Comparison of ENCODE assay signal across 10 mouse cellular contexts in the genomic region with DNA sequence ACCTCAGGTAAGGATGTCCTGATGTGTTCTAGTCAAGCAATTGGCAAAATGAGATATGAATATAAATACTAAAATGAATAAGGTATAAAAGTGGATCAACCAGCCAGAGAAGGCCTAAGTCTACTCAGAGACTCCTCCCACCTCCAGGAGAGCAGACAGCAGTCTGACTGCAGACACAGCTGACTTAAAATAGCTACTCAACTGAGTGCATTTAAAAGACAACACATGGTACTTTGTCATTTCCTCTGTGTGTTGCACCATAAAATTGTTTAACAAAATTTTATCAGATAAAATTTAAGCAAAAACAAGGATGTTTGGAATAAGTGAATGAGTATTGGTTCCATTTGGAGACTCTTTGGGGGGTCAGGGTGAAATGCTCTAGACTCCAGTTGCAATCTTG.
DNase-seq lines count a peak whose midpoint lies in the region; ATAC-seq and TF ChIP-seq lines count a peak whose summit lies in the region.
"Had no signal": no experiment of that assay in that cellular context is flagged by ENCODE, and none has a peak within 500 bp of the region (broad histone marks: within the 10 kb centered on the region; RNA-seq: fewer than 3 reads in every experiment).

No protein-coding gene starts in this region.

- H3K36me3 ChIP-seq in heart, adult 2 months (ENCODE audit: control insufficient read depth, insufficient read depth, low read length) = peaks cover 7% of the 10 kb centered on the region; the same call in 1 of the 2 replicates
- H3K36me3 ChIP-seq in ES-E14 (ENCODE audit: control insufficient read depth, insufficient read depth, low read length, poor library complexity, severe bottlenecking) = no peaks in the 10 kb centered on the region
- H3K36me3 ChIP-seq in embryonic facial prominence, embryonic 15.5 days = no peaks in the 10 kb centered on the region

- H3K79me2 ChIP-seq in heart, adult 2 months (replicated peaks; ENCODE audit: control insufficient read depth, insufficient read depth, low read length) = peaks cover 5% of the 10 kb centered on the region; the same call in 1 of the 2 replicates

- H3K27ac ChIP-seq in heart, adult 2 months = peak overlapping the region; percentile 43
- H3K27ac ChIP-seq in layer of hippocampus, adult 2 months = peak overlapping the region; percentile 82
- peak overlapping the region; percentile 81; the same call in 1 of the 2 replicates for H3K27ac ChIP-seq in ES-E14 (ENCODE audit: insufficient read depth, low read depth, low read length, poor library complexity, severe bottlenecking)
- peak overlapping the region; percentile 51; the same call in 1 of the 2 replicates for H3K27ac ChIP-seq in embryonic facial prominence, embryonic 15.5 days (replicated peaks)

- no peak for TF ChIP-seq EP300 in heart, adult 2 months (IDR thresholded peaks at IDR 0.05; ENCODE audit: insufficient read depth, low read depth, low read length)

- H3K4me3 ChIP-seq in heart, adult 2 months = no peak overlapping the region
- H3K4me3 ChIP-seq in layer of hippocampus, adult 2 months = no peak overlapping the region
- H3K4me3 ChIP-seq in ES-E14 (ENCODE audit: insufficient read depth in 1 of 2, low read depth in 1 of 2, low read length in 2 of 2, poor library complexity in 1 of 2, severe bottlenecking in 1 of 2) = no peak overlapping the region
- H3K4me3 ChIP-seq in embryonic facial prominence, embryonic 15.5 days (replicated peaks) = no peak overlapping the region

- intact Hi-C loops in heart, adult 2 months (cut with DNase I) = no loop called here

- no peak for DNase-seq in heart, adult 2 months
- DNase-seq in heart, postnatal 4 days = no peak
- no peak for DNase-seq in layer of hippocampus, adult 2 months (ENCODE audit: low spot score in 2 of 2)
- no peak for DNase-seq in layer of hippocampus, adult 8-10 months (ENCODE audit: low spot score in 2 of 2)
- DNase-seq in ES-E14 (ENCODE audit: low read depth, low spot score) = no peak
- no peak for DNase-seq in embryo, embryonic 11 days
- DNase-seq in thymus, adult 18-20 months = no peak
- DNase-seq: thymus, postnatal 4 days had no signal

- H3K9me3 ChIP-seq in ES-E14 (ENCODE audit: control insufficient read depth, insufficient read depth, low read depth, low read length) = no peaks in the 10 kb centered on the region
- no peaks in the 10 kb centered on the region for H3K9me3 ChIP-seq in embryonic facial prominence, embryonic 15.5 days (replicated peaks)

- in situ Hi-C loops in ES-E14 (cut with MboI; ENCODE audit: low sequenced_read_pairs in 2 of 2, unreplicated experiment in 2 of 2) = no loop called here

- no peak for TF ChIP-seq CTCF in heart, adult 2 months (IDR thresholded peaks at IDR 0.05)
- TF ChIP-seq CTCF in layer of hippocampus, adult 2 months (conservative IDR thresholded peaks at IDR 0.05) = no peak

- no peak for ATAC-seq in embryonic facial prominence, embryonic 15.5 days (ENCODE audit: insufficient number of reproducible peaks, low FRiP score, low TSS enrichment, low read depth)

- H3K4me2 ChIP-seq in embryonic facial prominence, embryonic 15.5 days (replicated peaks) = no peak overlapping the region

- H3K9ac ChIP-seq in heart, adult 2 months (ENCODE audit: low read depth, low read length) = no peak overlapping the region
- H3K9ac ChIP-seq in ES-E14 (ENCODE audit: insufficient read depth, low read depth, low read length, poor library complexity, severe bottlenecking) = no peak overlapping the region
- no peak overlapping the region for H3K9ac ChIP-seq in embryonic facial prominence, embryonic 15.5 days

- no peak for TF ChIP-seq POLR2A in heart, adult 2 months (IDR thresholded peaks at IDR 0.05; ENCODE audit: insufficient read depth, low read depth, low read length)

- H3K4me1 ChIP-seq in heart, adult 2 months (ENCODE audit: control insufficient read depth, insufficient read depth, low read length) = peaks cover 11% of the 10 kb centered on the region
- H3K4me1 ChIP-seq in ES-E14 (ENCODE audit: control insufficient read depth in 2 of 2, insufficient read depth in 2 of 2, low read length in 2 of 2, poor library complexity in 1 of 2) = peaks cover 20 to 29% of the 10 kb centered on the region in 2 experiments
- peaks cover 14% of the 10 kb centered on the region; the same call in 1 of the 2 replicates for H3K4me1 ChIP-seq in embryonic facial prominence, embryonic 15.5 days

- no peaks in the 10 kb centered on the region for H3K27me3 ChIP-seq in heart, adult 2 months (ENCODE audit: control insufficient read depth, insufficient read depth, low read length)
- H3K27me3 ChIP-seq in embryonic facial prominence, embryonic 15.5 days = no peaks in the 10 kb centered on the region
- H3K27me3 ChIP-seq: CH12.LX had no signal

TF ChIP-seq in ES-E14, 5 proteins besides CTCF, POLR2A, EP300 and RAD21:
- TF ChIP-seq ZNF384 (IDR thresholded peaks at IDR 0.05; ENCODE audit: low read depth, low read length) = no peak
- TF ChIP-seq HCFC1 (IDR thresholded peaks at IDR 0.05; ENCODE audit: borderline replicate concordance, insufficient read depth, low read length) = no peak
